Mouse (Mus musculus) spleen, embryonic (tissue): ENCODE data around the gene Trpv4.

Experiments used
- CTCF ChIA-PET: fragments of 350-600 bp; sonication (Branson Sonifier 250); formaldehyde crosslinking; loops from one replicate; lab custom pipeline; 2022; lab: Charles Lee

Trpv4 gene

DNA sequence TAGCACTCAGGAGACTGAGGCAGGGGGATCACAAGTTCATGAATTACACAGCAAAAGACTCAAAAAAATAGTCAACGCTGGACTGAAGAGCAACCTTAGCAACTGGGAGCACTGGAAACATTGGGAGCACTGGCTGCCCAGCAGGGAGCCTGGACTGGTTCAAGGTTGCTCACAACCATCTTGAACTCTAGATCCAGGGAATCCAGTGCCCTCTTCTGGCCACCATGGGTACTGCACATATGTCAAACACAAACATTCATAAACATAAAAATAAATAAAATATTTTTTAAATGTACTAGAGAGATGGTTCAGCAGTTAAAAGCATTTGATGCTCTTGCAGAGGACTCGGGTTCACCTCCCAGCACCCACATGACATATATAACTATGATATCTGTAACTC, 26.9 kb downstream of the Trpv4 start:
- CTCF ChIA-PET = no interaction called here

- CTCF ChIA-PET = interaction anchor here (0.7 to 0.9 kb wide), 2 partner anchors 34 to 164 kb away, joined by 3 to 4 read pairs; no protein-coding TSS in a partner anchor
These were observed 32.6 kb downstream of the Trpv4 start for GRCm38 (mm10) chr5:114625590-114625989.

DNA sequence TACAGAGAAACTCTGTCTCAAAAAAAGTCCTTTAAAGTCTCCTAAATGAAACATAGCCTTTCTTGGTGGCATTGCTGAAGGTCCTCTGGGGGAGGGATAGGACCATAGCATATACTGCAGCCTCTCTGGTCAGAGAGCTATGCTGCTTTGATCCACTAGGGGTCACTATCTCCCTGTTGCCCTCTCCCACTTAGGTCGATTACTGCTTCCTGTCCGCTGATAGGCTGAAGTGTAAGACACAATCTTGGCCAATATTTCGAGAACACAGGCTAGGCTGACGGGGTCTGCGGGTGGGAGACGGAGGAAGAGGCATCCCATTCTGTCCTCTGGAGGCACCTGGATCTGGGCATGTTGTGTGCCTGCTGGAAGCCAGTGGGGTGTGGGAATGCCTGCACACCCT, 37.9 kb downstream of the Trpv4 start:
- CTCF ChIA-PET = no interaction called here

- CTCF ChIA-PET = no interaction called here
These were observed 39.4 kb downstream of the Trpv4 start for GRCm38 (mm10) chr5:114618851-114619250.

GRCm38 (mm10) chr5:114617809-114618208, 40.4 kb downstream of the Trpv4 start:
- CTCF ChIA-PET = no interaction called here

DNA sequence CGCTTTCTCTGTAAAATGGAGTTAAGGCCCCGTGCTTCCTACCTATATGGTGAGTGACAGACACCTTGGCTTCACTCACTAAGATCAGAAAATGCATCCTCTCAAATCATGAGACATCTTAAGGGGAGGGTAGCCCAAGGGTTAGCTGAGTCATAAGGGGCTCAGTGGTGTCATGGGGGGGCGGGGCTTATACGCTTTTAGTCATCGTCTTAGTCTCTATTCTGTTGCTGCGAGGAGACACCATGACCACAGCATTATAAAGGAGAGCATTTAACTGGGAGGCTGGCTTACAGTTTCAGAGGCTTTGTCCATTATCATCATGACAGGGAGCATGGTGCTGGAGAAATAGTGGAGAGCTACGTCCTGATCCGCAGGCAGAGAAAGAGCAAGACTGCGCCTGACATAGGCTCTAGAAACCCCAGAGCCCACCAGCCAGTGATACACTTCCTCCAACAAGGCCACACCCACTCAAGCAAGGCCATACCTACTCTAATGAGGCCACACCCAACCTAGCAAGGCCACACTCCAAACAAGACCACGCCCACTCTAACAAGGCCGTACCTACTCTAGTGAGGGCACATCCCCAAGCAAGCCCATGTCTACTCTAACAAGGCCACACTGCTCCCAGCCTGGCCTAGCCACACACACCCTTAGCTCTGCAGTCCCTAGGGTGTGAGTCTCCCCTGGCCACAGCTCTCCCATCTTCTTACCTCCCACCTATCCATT, 41.7 kb downstream of the Trpv4 start:
- CTCF ChIA-PET = no interaction called here

DNA sequence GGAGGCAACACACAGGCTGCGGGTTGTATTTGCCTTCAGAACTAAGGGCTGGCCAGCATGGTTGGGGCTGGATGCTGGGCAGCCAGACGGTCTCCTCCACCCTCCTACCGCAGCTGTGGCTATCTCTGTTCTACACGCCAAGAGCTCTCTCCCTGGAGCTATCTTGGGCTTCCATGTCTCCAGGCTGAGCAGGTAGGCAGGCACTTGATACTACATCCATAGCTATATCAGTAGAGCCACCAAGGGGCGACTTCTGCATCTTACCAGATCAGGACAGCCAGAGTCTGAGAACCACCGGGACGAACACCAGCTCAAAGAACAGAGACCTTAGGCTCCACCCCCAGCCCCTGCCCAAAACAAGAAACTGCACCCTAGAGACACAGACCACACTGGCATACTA, 43.4 kb downstream of the Trpv4 start:
- CTCF ChIA-PET = no interaction called here

DNA sequence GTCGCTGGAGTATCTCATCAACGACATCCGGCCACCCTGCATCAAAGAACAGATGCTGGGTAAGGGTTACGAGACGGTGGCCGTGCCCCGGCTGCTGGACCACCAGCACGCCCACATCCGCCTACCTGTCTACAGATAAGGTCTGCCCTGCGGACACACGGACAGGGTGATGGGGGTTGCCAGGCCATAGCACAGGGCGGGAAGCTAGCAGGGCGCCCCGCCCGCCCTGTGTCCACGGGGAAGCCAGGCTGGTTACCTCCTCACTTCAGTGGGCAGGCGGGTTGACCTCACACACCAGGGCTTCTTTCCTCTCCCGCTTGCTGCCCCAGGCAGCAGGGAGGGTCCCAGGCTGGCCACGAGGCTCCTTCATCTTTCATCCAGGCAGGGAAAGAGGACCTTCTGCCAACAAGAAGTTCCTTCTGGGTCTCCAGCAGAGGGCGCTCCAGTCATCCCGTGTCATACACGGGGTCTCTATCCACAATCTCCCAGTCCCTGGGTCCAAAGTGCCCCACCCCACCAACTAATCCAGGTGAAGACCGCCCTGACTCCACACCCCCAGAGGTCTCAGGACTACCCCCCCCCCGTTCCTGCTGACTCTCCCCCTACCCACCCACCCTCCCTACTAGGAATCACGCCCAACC, 46.1 kb downstream of the Trpv4 start:
- CTCF ChIA-PET = interaction anchor here (0.6 to 1.5 kb wide), 2 partner anchors 13 to 1042 kb away, joined by 4 to 5 read pairs; no protein-coding TSS in a partner anchor

DNA sequence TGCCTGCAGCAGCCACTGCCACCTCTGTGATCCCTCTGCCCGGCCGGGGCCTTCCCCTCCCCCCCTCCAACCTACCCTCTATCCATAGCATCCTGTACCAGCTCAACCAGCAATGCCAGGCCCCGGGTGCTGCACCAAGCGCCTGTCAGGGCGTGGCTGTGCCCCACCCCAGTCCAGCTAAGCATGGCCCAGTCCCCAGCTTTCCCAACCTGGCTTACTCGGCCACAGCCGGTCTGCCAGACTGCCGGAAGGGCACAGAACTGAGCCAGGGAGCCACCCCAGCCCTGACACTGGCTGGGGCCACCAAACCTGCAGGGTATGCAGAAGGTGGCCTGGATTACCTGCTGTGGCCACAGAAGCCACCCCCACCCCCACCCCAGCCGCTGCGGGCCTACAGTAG, 47.0 kb downstream of the Trpv4 start:
- CTCF ChIA-PET = interaction anchor here (0.6 kb wide), 1 partner anchor 1042 kb away, joined by 5 read pairs; no protein-coding TSS in a partner anchor

DNA sequence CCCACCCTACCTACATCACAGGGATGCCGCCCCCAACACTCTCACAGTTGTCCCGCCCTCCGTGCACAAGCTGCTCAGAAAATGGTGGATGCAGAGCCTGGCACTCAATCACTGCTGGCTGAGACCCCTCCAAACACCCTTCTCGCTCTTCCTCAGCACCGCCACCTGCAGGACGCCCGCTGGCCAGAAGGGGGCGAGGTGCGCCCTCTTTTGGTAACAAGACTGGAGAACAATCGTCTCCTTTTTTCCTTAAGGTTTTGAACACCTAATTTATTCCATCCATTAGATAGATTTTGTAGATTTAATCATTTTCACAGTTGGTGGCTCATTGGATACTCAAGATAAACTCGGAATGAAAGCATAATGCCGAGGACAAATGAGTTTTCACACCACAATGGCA, 49.7 kb downstream of the Trpv4 start:
- CTCF ChIA-PET = no interaction called here

DNA sequence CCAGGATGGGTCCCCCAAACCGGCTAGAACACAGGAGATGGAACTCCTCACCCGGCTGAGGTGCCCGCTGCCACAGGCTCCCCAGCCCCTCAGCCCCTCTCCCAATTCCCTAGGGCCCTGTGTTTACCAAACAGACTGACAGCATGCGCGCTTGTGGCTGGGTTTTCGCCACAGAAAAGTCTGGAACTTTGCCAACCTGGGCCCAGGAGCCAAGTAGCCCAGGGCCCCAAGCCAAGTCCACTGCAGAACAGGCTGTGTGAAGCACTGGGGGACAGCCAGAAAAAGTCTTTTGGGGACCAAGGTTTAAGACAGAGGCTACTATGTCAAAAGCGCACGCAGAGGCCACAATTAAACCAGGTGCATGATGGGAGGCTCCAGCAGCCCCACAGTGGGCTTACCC, 50.6 kb downstream of the Trpv4 start:
- CTCF ChIA-PET = no interaction called here

- CTCF ChIA-PET = interaction anchor here (0.5 kb wide), 1 partner anchor 9 kb away, joined by 17 read pairs; no protein-coding TSS in a partner anchor
These were observed 52.2 kb downstream of the Trpv4 start for GRCm38 (mm10) chr5:114605981-114606380.

DNA sequence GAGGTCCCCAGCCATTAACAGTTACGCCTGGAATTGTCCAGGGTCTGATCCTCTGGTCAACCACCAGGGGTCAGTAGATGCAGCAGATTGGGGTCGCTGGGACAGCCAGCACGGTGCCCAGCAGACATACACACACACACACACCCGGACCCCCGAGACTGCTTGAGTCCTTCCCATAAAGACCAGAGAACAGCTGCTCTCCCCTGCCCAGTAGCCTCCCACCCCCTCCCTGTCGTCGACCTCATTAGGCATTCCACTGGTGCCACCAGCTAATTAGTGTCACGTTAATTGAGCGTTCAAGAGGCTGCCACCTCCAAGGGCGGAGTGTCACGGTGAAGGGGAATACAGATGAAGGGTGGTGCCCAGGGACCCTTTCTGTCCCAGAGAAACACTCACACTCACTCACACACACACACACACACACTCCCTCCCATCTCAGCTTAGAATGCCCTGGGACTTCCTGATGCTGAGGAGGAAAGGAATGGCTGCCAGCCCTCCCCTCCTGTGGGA, 53.4 kb downstream of the Trpv4 start:
- CTCF ChIA-PET = no interaction called here

DNA sequence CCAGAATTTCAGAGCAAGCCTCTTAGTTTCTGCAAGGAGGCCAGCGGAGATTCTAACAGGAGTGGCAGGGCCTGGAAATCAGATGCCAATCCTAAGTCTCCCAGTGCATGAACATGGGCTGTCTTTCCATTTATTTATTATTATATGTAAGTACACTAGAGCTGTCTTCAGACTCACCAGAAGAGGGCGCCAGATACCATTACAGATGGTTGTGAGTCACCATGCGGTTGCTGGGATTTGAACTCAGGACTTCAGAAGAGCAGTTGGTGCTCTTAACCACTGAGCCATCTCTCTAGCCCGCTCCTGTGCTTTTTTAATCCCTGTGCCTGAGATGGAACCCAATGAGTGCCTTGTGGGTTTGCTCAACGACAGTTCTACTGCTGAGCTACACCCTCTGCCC, 54.2 kb downstream of the Trpv4 start:
- CTCF ChIA-PET = no interaction called here

DNA sequence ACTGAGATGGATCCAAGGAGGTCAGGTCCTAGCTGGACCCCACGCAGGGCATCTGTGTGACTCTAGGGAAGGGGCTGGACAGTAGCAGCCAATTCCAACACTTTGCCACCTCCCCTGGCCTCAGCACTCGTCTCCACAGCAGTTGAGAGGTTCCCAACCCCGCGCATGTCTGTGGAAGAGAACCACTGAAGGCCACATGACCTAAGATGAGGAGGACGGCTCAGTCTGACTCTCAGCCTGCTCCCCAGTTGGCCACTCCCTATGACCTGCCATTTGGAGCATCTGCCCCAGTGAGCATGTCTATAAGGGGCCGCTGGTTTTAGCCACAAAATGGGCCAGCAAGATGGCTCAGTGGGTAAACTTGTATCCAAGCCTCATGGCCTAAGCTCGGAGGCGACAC, 56.2 kb downstream of the Trpv4 start:
- CTCF ChIA-PET = no interaction called here

- CTCF ChIA-PET = interaction anchor here (0.7 to 0.9 kb wide), 3 partner anchors 8 to 11 kb away, joined by 10 to 17 read pairs (median 11); no protein-coding TSS in a partner anchor
These were observed 60.6 kb downstream of the Trpv4 start for GRCm38 (mm10) chr5:114597652-114598051.

DNA sequence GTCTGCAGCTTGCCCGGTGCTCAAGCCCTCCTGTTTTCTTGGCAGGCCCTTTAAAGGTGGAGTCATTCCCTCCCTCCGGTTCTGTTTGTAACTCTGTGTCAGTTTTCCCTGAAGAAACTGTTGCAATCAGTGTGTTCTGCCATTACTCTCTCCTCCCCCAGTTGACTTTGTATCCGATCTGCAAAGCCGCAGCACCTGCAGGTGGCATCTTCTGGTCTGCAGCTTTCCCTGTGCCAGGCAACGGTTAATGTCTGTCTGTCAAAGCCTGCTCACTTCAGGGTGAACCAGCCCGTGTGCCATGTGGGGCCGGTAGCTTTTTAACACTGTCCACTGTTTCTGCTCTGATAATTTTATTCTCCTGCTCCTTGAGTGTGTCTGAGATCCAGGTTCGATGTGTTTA, 61.0 kb downstream of the Trpv4 start:
- CTCF ChIA-PET = interaction anchor here (0.5 to 0.9 kb wide), 4 partner anchors 8 to 160 kb away, joined by 3 to 17 read pairs (median 7); no protein-coding TSS in a partner anchor

GRCm38 (mm10) chr5:114596604-114597003, 61.6 kb downstream of the Trpv4 start:
- CTCF ChIA-PET = interaction anchor here (0.5 kb wide), 2 partner anchors 18 to 159 kb away, joined by 3 to 4 read pairs; no protein-coding TSS in a partner anchor

GRCm38 (mm10) chr5:114594741-114595241, 63.4 kb downstream of the Trpv4 start:
- CTCF ChIA-PET = no interaction called here

DNA sequence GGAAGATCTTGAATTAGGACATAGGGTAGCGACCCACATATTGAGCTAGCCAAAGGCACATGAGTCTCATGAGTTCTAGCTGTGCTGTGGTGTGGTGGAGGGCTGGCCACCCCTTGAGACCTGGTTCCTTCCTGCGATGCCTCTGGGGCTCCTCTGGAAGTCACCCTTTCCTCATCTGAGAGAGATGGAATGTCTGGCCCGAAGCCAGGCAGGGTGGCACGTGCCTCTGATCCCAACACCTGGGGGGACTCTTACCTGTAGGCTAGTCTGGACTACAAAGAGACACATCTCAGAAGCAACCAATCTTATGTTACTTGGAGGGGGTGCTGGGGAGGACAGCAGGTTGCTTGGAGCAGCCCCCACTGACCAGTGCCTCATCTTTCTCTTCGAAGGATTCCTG, 64.3 kb downstream of the Trpv4 start:
- CTCF ChIA-PET = interaction anchor here (1.4 kb wide), 1 partner anchor 46 kb away, joined by 3 read pairs; no protein-coding TSS in a partner anchor

DNA sequence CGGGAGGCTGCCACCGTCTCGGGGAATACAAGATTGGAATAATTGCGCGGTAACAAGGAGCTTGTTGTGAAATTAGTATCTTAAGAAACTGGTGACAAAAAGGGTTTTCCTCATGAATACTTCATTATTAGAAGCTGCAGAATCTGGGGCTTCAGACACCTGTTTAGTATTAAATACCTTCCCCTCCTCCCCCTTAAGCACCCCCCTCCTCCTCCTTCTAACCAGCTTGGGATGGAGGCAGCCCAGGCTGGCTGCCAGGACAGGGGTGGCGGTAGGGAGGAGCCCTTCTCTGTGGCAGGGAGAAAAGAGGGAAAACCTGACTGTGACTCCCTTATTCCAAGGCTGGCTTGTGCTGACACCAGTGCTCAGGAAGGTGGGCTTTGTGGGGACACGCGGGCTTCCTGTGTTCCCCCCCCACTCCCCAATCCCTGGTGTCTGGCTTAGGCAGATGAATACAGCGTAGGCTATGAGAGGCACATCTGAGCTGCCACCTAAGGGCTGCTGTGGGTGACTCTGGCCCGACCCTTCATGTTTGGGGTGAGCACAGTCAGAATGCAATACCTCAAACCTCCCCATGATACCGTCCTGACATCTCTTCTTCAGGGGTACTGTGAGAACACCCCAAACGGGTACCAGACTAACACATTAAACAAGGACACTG, 64.9 kb downstream of the Trpv4 start:
- CTCF ChIA-PET = interaction anchor here (1.4 kb wide), 1 partner anchor 46 kb away, joined by 3 read pairs; no protein-coding TSS in a partner anchor
